Mouse (Mus musculus) stomach, postnatal 0 days (tissue): Measurements from ENCODE around the gene Ppp1r36. TPM values are rescaled to one million over a fixed set of nuclear protein-coding genes. Genes with fewer than 3 reads are reported as not detected.
"Not testable (repeated sequence)": the region's sequence is repeated elsewhere in the genome, so short reads cannot be mapped to it uniquely, and the experiment has no call there.

Source experiments
- ATAC-seq: fragments of 200-750 bp; cut with Nextera tagmentation; 2 replicates; pipeline ENCODE4 v1.8.0; 2017; ENCODE audit not compliant: low FRiP score, low TSS enrichment
- DNase-seq: peaks from one replicate; pipeline ENCODE4 v3.0.0-alpha.2; 2016; ENCODE audit warnings: low spot score
- H3K27ac ChIP-seq: fragments of 300-500 bp; sonication (generic); replicated peaks from 2 replicates; pipeline ENCODE4 v1.5.1; 2014; ENCODE audit warnings: mild to moderate bottlenecking, control low read depth
- H3K27me3 ChIP-seq: fragments of 300-500 bp; sonication (generic); 2 replicates; pipeline ENCODE4 v1.6.1; 2014; ENCODE audit warnings: low read length; ENCODE audit not compliant: control insufficient read depth, insufficient read depth
- H3K36me3 ChIP-seq: fragments of 300-500 bp; sonication (generic); 2 replicates; pipeline ENCODE4 v1.6.1; 2014; ENCODE audit warnings: low read length, mixed read lengths; ENCODE audit not compliant: control insufficient read depth, insufficient read depth
- H3K4me1 ChIP-seq: fragments of 300-500 bp; sonication (generic); replicated peaks from 2 replicates; pipeline ENCODE4 v1.6.1; 2014; ENCODE audit warnings: antibody characterized with exemption; ENCODE audit not compliant: control insufficient read depth, insufficient read depth
- H3K4me2 ChIP-seq: fragments of 300-500 bp; sonication (generic); replicated peaks from 2 replicates; pipeline ENCODE4 v1.6.1; 2014; ENCODE audit warnings: low read depth, mild to moderate bottlenecking, control low read depth, moderate library complexity
- H3K4me3 ChIP-seq: fragments of 300-500 bp; sonication (generic); 2 replicates; pipeline ENCODE4 v1.5.1; 2014; ENCODE audit warnings: low read depth, low read length, control low read depth
- H3K9ac ChIP-seq: fragments of 300-500 bp; sonication (generic); 2 replicates; pipeline ENCODE4 v1.6.1; 2014; ENCODE audit warnings: mild to moderate bottlenecking, low read length, control low read depth, mixed read lengths
- H3K9me3 ChIP-seq: fragments of 300-500 bp; sonication (generic); 2 replicates; pipeline ENCODE4 v1.6.1; 2016; ENCODE audit warnings: low read length; ENCODE audit not compliant: control insufficient read depth
- CTCF ChIP-seq: IDR thresholded peaks from 2 replicates; pipeline ENCODE4 v1.5.1; 2016; ENCODE audit warnings: antibody characterized with exemption, low read depth, mild to moderate bottlenecking, moderate library complexity
- EP300 ChIP-seq: optimal IDR thresholded peaks from 2 replicates; pipeline ENCODE3; 2016; ENCODE audit warnings: antibody characterized with exemption
- WGBS: fragments of 180-500 bp; shearing (Covaris S2); extraction: QIAGEN DNeasy Blood & Tissue Kit; methylation state at CpG from one replicate; pipeline ENCODE4 v1.1.7; 2014; 5-methylcytosine and 5-hydroxymethylcytosine counted together
- polyA plus RNA-seq: library from polyadenylated mRNA; unstranded; fragments of >200 nt; fragmentation: Nextera tagmentation; extraction: Ambion mirVana; gene quantifications from 2 replicates; pipeline ENCODE4 v1.2.1, GENCODE M21; 2015

Gene Ppp1r36
- polyA plus RNA-seq, 1 experiment from 2014 or later = 4.9 TPM

DNA sequence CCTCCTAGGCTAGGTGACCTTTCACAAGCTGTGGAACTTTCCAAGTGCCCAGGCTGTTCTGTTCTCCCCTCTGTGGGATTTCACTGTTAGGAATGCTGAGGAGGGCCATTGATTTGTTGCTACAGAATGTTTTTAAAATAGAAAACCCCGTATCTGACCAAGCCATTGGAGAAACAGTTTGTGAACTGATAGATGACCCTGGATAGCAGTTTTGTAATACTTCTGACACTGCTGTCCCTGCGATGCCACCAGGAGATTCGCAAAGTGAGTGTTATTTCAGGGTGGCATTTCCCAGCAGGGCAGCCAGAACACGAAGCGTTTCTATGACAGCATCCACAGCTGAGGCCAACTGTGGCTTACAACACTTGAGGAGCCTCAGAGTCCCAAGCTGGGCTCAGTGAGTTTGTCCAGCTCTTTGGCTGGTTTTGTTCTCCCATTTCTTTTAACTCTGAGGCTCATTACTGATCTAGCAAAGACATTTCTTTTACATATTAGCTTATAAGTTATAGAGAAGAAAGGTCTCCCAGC is 13.6 kb downstream of the Ppp1r36 start:
- 44% methylated on average over 5 of the region's 5 CpGs for WGBS
- H3K9me3 ChIP-seq = no peaks in the 10 kb centered on the region
- ATAC-seq (no peak), DNase-seq (no peak)
- H3K9ac ChIP-seq = no peak overlapping the region
- TF ChIP-seq CTCF = no peak
- TF ChIP-seq EP300 = no peak
- no peaks in the 10 kb centered on the region for H3K36me3 ChIP-seq
- no peaks in the 10 kb centered on the region for H3K27me3 ChIP-seq
- H3K4me1 ChIP-seq = no peaks in the 10 kb centered on the region; the same call in 1 of the 2 replicates
- H3K27ac ChIP-seq = no peak overlapping the region
- H3K4me2 ChIP-seq = no peak overlapping the region
- no peak overlapping the region for H3K4me3 ChIP-seq

DNA sequence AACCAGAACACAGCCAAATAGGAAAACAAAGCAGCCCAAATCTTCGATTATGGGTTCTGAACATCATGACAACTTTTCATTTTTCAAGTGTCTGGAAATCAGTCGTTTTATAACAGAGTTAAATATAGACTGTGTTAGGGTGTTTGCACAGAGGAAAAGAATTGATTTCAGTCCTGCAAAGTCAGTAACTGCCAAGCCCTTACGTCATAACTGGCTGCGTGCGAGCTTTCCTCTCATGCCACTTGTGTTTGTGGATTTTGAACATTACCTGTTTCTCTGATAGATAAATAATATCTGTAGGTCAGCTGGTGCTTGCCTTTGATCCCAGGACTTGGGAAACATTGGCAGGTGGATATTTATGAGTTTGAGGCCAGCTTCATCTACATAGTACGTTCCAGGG is 14.1 kb downstream of the Ppp1r36 start:
- Histone ChIP-seq H3K9me3 (no peaks in the 10 kb centered on the region), H3K4me3 (no peak overlapping the region)
- DNase-seq = no peak

DNA sequence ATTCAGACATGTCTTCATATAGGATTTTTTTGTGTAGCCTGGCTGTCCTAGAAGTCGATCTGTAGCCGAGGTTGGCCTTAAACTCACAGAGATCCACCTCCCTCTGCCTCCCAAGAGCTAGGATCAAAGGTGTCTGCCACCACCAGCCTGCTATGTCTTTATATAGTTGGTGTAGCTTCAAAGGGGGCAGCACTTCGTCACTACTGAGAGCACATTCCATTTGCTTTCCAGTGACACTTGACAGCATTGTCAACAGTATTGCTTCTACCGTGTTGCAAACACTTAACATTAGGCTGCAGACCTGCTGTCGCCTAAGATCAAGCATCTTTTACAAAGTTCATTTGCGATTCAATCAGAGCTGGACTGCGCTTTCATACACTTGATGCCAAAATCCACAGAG is 16.8 kb downstream of the Ppp1r36 start:
- Histone ChIP-seq H3K27ac (no peak overlapping the region), H3K27me3 (no peaks in the 10 kb centered on the region), H3K4me1 (no peaks in the 10 kb centered on the region; the same call in 1 of the 2 replicates), H3K4me2 (no peak overlapping the region), H3K4me3 (no peak overlapping the region), H3K9me3 (no peaks in the 10 kb centered on the region), H3K36me3 (no peaks in the 10 kb centered on the region), H3K9ac (no peak overlapping the region)
- WGBS = 54% methylated on average over 7 of the region's 7 CpGs
- TF ChIP-seq CTCF (no peak), EP300 (no peak)
- DNase-seq (no peak), ATAC-seq (no peak)

More for the DNA sequence above, 14.1 kb downstream of the Ppp1r36 start:
- no peak for TF ChIP-seq CTCF
- TF ChIP-seq EP300 = no peak
- Histone ChIP-seq H3K4me1 (no peaks in the 10 kb centered on the region; the same call in 1 of the 2 replicates), H3K9ac (no peak overlapping the region), H3K27me3 (no peaks in the 10 kb centered on the region), H3K27ac (no peak overlapping the region), H3K4me2 (no peak overlapping the region), H3K36me3 (no peaks in the 10 kb centered on the region)
- WGBS = 57% methylated on average over 6 of the region's 6 CpGs
- ATAC-seq = no peak

DNA sequence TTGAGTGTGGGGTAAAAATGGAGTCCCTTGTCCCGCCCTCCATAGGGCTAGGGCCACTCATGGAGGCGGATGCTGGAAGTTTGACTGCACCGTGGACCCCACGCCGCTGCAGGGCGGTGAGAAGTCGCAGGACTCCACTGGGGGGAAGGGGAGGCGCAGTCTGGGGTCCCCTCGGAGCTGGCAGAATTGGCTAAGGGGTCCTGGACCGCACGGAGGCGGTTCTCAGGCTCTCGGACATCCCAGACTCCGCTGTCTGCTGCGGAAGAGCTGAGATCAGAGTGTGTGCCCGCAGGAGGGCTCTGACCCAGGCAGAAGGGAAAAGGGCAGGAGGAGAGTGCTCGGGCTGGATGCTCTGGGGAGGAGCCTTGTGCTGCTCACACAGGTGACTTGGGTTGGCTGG is 17.7 kb downstream of the Ppp1r36 start:
- Histone ChIP-seq H3K4me3 (peak overlapping the region; percentile 31), H3K27me3 (no peaks in the 10 kb centered on the region), H3K36me3 (no peaks in the 10 kb centered on the region), H3K4me2 (peak overlapping the region; percentile 58), H3K4me1 (no peaks in the 10 kb centered on the region; the same call in 1 of the 2 replicates), H3K27ac (no peak overlapping the region), H3K9me3 (no peaks in the 10 kb centered on the region), H3K9ac (no peak overlapping the region; the same call in 1 of the 2 replicates)
- ATAC-seq (peak; percentile 51; the same call in 1 of the 2 replicates), DNase-seq (no peak)
- TF ChIP-seq EP300 = no peak
- WGBS = 5% methylated on average over 17 of the region's 17 CpGs

DNA sequence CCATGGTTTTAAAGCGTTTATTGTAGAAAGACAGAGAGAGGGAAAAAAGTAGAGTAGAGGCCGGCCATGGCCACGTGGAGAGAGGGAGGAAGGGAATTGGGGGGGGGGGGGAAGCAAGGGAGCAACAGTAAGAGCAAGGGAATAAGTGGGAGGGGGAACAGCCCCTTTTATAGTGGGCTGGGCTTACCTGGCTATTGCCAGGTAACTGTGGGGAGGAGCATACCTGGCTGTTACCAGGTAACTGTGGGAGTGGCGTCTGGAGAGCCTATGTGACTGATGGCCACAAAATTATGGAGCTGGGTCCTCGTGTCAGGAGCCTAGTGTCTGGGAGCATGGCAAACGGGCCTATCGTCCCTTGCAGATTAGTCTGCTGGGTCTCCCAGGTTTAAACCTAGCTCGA is 18.2 kb downstream of the Ppp1r36 start:
- Histone ChIP-seq H3K27ac (no peak overlapping the region), H3K9me3 (no peaks in the 10 kb centered on the region), H3K36me3 (no peaks in the 10 kb centered on the region), H3K9ac (no peak overlapping the region), H3K27me3 (no peaks in the 10 kb centered on the region), H3K4me2 (peak overlapping the region; percentile 58; the same call in 1 of the 2 replicates), H3K4me3 (no peak overlapping the region), H3K4me1 (no peaks in the 10 kb centered on the region; the same call in 1 of the 2 replicates)
- ATAC-seq (no peak), DNase-seq (no peak)
- no peak for TF ChIP-seq EP300
- TF ChIP-seq CTCF = no peak
- 37% methylated on average over 8 of the region's 8 CpGs for WGBS

DNA sequence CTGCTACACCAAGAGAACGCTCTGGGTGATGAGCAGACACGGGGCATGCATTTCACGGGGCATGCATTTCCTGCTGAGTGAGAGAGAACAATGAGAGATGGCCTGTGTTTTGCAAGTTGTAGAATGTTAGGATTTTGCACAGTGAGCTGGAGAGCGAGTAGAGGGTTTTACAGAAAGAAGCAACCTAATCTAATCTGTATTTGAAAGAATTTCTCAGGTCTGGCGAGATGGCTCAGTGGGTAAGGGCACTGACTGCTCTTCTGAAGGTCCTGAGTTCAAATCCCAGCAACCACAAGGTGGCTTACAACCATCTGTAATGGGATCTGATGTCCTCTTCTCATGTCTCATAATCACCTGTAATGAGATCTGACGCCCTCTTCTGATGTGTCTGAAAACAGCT is 26.1 kb downstream of the Ppp1r36 start:
- not testable (repeated sequence) for H3K9ac ChIP-seq, H3K27ac ChIP-seq, H3K36me3 ChIP-seq, H3K4me2 ChIP-seq, H3K4me3 ChIP-seq, ATAC-seq, H3K4me1 ChIP-seq, H3K27me3 ChIP-seq, DNase-seq, H3K9me3 ChIP-seq
- 82% methylated on average over 6 of the region's 6 CpGs for WGBS
